Mouse (Mus musculus): ENCODE measurements at regions not wholly inside any gene's neighbourhood (a gene's known extent, or its start where the extent isn't known, plus 50 kb on each side); places are given as distances from the start of the nearest gene placed in this dataset.

DNA sequence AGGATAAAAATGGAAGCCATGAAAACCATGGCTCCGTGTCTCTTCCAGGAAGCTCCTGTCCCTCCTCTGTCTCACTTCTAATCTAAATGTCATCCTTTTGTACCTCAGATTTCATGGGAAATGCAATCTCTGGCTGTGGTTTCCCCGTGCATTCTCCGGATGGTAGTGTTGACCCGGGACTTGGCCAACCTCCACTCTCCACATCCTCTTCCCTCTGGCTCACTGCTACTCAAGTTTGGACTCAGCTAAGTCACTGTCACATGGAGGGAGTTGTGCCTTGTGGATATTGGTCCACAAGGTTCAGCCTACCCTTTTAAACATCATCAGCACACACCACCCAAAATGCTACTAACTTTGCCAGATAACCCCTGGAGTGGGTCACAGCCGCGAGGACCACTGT lies 226.4 kb downstream of the Irs2 start:
- TF ChIP-seq POLR2A (IDR thresholded peaks at IDR 0.05; ENCODE audit: low read depth, low read length) (no peak), CTCF (conservative IDR thresholded peaks at IDR 0.05; ENCODE audit: insufficient read depth, insufficient read length, low read depth, low read length) (no peak)
